Mouse (Mus musculus) E14TG2a.4 (cell line): ENCODE results near the gene Aspscr1.

ENCODE experiments used
- H3K27me3 ChIP-seq: 2 replicates; pipeline ENCODE4 v1.6.1; 2014; ENCODE audit warnings: low read length, control low read depth; ENCODE audit not compliant: insufficient read depth
- H3K36me3 ChIP-seq: 2 replicates; pipeline ENCODE4 v1.6.1; 2014; ENCODE audit warnings: low read length, control low read depth; ENCODE audit not compliant: insufficient read depth
- H3K4me1 ChIP-seq: replicated peaks from 2 replicates; pipeline ENCODE4 v1.6.1; 2014; ENCODE audit warnings: low read depth, low read length, control low read depth
- H3K4me3 ChIP-seq: replicated peaks from 2 replicates; pipeline ENCODE4 v1.5.1; 2014; ENCODE audit warnings: mild to moderate bottlenecking, low read length
- H3K9me3 ChIP-seq: 2 replicates; pipeline ENCODE4 v1.6.1; 2014; ENCODE audit warnings: low read length, control low read depth
- CTCF ChIP-seq: conservative IDR thresholded peaks from 2 replicates; pipeline ENCODE4 v1.5.1; 2014; ENCODE audit warnings: low read length
- NANOG ChIP-seq: IDR thresholded peaks from 2 replicates; pipeline ENCODE4 v1.6.1; 2014; ENCODE audit warnings: borderline replicate concordance, low read length, mixed read lengths
- POU5F1 ChIP-seq: IDR thresholded peaks from 2 replicates; pipeline ENCODE4 v1.6.1; 2014; ENCODE audit warnings: low read length, borderline replicate concordance

The Aspscr1 gene

DNA sequence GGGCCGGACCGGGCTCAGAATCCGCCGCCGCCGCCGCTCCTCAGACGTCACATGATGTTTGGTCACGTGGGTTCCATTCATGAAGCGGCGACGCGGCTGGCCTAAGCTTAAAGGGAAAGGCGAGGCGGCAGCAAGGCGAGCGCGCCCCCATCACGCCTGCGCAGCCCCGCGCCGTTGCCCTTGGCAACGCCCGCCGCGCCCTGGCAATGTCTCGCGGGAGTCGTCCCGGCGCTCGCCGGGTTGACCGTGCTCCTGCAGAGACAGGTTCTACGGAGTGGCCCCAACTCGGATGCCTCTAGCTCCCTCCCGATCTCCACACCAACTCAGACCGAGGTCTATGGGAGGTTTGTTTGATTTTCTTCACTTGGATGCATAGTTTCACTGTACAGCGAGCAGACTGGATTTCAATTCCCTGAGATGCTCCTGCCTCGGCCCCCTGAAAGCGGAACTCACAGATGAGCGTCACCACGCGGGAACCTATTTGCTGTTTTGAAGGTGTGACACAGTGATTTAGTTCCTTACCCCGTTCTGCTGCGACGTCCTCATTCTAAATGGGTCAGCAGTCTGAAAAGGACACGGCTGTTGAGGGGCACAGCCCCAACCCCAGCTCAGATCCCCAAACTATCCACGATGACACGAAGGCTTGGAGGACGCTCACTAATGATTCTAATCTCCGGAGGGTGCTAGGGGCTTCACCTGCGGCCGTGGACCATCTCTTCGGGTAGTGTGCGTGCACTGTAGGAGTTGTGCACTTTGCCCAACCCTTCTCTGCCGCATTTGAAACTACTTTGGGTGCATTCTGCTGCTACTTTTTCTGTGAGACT is 39.0 kb upstream of the Aspscr1 start, which contains the start of gene Mafg:
TSS of gene Mafg (minus strand) at position 81 of the 824 bp plus-strand sequence.
- Histone ChIP-seq H3K9me3 (no peaks in the 10 kb centered on the region), H3K4me3 (peak within 1 kb of the TSS; percentile 95), H3K4me1 (peaks cover 77% of the 10 kb centered on the region), H3K36me3 (peaks cover 46% of the 10 kb centered on the region), H3K27me3 (no peaks in the 10 kb centered on the region)
- TF ChIP-seq NANOG (no peak), CTCF (no peak), POU5F1 (no peak)

DNA sequence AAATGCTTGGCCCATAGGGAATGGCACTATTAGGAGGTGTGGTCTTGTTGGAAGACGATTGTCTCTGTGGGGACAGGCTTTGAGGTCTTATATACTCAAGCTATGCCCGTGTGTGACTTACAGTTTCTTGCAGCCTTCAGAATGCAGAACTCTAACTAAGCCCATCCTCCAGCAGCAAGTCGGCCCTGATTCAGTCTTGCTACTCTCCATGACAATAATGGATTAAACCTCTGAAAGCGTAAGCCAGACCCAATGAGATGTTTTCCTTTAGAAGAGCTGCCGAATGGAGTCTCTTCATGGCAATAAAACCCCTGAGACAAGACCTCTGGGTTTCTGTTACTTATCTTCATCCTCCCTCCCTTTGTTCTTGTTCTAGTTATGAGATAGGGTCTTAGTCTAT is 38.0 kb upstream of the Aspscr1 start:
- Histone ChIP-seq H3K27me3 (no peaks in the 10 kb centered on the region), H3K4me1 (peaks cover 67% of the 10 kb centered on the region)
- TF ChIP-seq CTCF (no peak), NANOG (no peak), POU5F1 (no peak)

GRCm38 (mm10) chr11:120641255-120641654 is 31.5 kb upstream of the Aspscr1 start:
- H3K27me3 ChIP-seq = peaks cover 19% of the 10 kb centered on the region
- TF ChIP-seq CTCF = no peak
- TF ChIP-seq POU5F1 = no peak
- TF ChIP-seq NANOG = no peak
- peak overlapping the region; percentile 20; the same call in 1 of the 2 replicates for H3K4me3 ChIP-seq
- H3K9me3 ChIP-seq = no peaks in the 10 kb centered on the region
- peaks cover 52% of the 10 kb centered on the region for H3K36me3 ChIP-seq
- H3K4me1 ChIP-seq = peaks cover 57% of the 10 kb centered on the region

More for the DNA sequence above, 38.0 kb upstream of the Aspscr1 start:
- H3K9me3 ChIP-seq = no peaks in the 10 kb centered on the region
- peaks cover 46% of the 10 kb centered on the region for H3K36me3 ChIP-seq
- H3K4me3 ChIP-seq = peak overlapping the region; percentile 95

GRCm38 (mm10) chr11:120641869-120642268 is 30.9 kb upstream of the Aspscr1 start:
- H3K27me3 ChIP-seq = peaks cover 25% of the 10 kb centered on the region
- H3K4me1 ChIP-seq = peaks cover 54% of the 10 kb centered on the region
- peaks cover 46% of the 10 kb centered on the region for H3K36me3 ChIP-seq
- H3K9me3 ChIP-seq = no peaks in the 10 kb centered on the region
- H3K4me3 ChIP-seq = peak overlapping the region; percentile 82; the same call in 1 of the 2 replicates
- no peak for TF ChIP-seq NANOG
- no peak for TF ChIP-seq POU5F1
- no peak for TF ChIP-seq CTCF

- H3K9me3 ChIP-seq = no peaks in the 10 kb centered on the region
- peaks cover 37% of the 10 kb centered on the region for H3K27me3 ChIP-seq
Observed at GRCm38 (mm10) chr11:120642939-120643600, 29.7 kb upstream of the Aspscr1 start.

GRCm38 (mm10) chr11:120643601-120643987 is 29.2 kb upstream of the Aspscr1 start, which contains the start of gene Pycr1:
TSS of gene Pycr1 (minus strand) at chr11:120643769.
- Histone ChIP-seq H3K4me3 (peak within 1 kb of the TSS; percentile 82), H3K4me1 (peaks cover 64% of the 10 kb centered on the region), H3K36me3 (peaks cover 37% of the 10 kb centered on the region), H3K27me3 (peaks cover 37% of the 10 kb centered on the region), H3K9me3 (no peaks in the 10 kb centered on the region)
- no peak for TF ChIP-seq NANOG
- no peak for TF ChIP-seq CTCF
- no peak for TF ChIP-seq POU5F1

More at GRCm38 (mm10) chr11:120642939-120643600, 29.7 kb upstream of the Aspscr1 start:
- peaks cover 58% of the 10 kb centered on the region for H3K4me1 ChIP-seq
- peak overlapping the region; percentile 82 for H3K4me3 ChIP-seq
- H3K36me3 ChIP-seq = peaks cover 38% of the 10 kb centered on the region
- TF ChIP-seq CTCF (no peak), POU5F1 (no peak), NANOG (no peak)

DNA sequence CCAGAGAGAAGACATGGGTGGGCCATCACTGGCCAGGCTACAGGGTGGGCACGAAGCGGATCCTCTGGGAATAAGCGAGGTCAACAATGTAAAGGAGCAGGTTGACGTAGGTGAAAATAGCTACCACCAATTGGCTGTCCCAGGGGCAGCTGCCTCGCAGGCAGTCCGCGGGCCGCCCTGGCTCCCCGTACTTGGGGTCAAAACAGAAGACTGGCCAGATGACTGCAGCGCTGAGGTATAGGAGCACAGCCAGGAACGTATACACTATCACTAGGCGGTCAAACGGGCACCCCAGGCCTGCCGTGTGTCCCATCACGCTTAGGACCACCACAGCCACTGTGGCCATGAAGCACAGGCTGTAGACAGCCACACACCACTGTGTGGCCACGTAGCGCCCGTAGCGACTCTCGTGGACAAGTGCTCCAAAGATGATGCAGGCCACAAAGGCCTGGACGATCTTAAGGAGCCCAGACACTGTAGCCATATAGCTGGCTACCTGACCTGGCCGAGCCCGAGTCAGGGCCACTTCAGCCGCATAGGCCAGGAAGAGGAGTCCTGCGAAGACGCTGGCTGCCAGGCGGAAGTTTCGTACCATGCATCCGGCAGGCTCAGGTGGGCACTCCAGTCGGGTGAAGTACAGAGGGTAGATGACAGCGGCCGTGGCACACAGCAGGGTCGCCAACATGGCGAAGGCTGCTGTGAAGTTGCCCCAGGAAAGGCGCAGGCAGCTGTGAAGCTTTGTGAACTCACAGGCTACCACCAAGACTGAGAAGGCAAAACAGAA is 25.5 kb upstream of the Aspscr1 start:
- Histone ChIP-seq H3K36me3 (peaks cover under 1% of the 10 kb centered on the region; the same call in 1 of the 2 replicates), H3K9me3 (no peaks in the 10 kb centered on the region), H3K27me3 (peaks cover 33% of the 10 kb centered on the region), H3K4me3 (peak overlapping the region; percentile 73), H3K4me1 (peaks cover 52% of the 10 kb centered on the region)
- TF ChIP-seq CTCF = no peak
- no peak for TF ChIP-seq NANOG
- no peak for TF ChIP-seq POU5F1

DNA sequence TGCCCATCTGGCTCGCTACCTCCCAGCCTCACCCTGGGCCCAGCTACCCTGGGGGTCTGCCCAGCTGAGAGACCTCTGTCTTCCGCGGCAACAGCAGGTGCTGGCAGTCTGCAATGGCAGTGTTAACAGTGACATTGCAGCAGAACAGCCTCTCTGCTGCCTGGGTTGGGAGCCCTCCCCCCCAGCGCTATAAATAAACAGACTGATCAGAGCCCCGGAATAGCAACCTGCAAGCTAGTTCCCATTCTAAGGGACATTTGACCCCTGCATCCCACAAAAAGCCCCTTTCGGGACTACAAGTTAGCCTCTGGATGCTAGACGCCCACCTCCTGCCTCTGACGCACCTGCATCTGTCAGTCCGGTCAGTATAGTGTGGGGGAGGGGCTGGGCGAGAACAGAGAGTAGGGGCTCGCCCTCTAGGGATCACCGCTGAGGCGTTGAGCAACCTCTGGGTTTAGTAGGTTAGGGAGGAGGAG is 24.7 kb upstream of the Aspscr1 start, which contains the start of gene Myadml2:
TSS of gene Myadml2 (minus strand) at position 158 of the 476 bp plus-strand sequence.
- H3K4me3 ChIP-seq = peak within 1 kb of the TSS; percentile 73
- no peaks in the 10 kb centered on the region for H3K9me3 ChIP-seq
- peaks cover 25% of the 10 kb centered on the region for H3K27me3 ChIP-seq
- no peak for TF ChIP-seq POU5F1
- no peak for TF ChIP-seq NANOG
- no peak for TF ChIP-seq CTCF
- peaks cover 51% of the 10 kb centered on the region for H3K4me1 ChIP-seq
- H3K36me3 ChIP-seq = 0 out of 2 replicates have a peak, but pooled peaks cover 3% of the 10 kb centered on the region
